Mouse (Mus musculus) CH12.LX (cell line): ENCODE measurements around the gene Rnase4.
A peak's percentile ranks its signal among the peaks of the same experiment; 100 is the strongest.

Experiments used
- CTCF ChIP-seq, 2 experiments: IDR thresholded peaks in 1 of 2; conservative IDR thresholded peaks in 1 of 2; 2 replicates each; pipeline ENCODE4 v1.5.1; 2011 to 2012; ENCODE audit warnings: low read depth in 2 of 2, low read length in 2 of 2, improper control_type of control experiment in 1 of 2, inconsistent platforms in 1 of 2, mild to moderate bottlenecking in 1 of 2, moderate library complexity in 1 of 2
- EP300 ChIP-seq: IDR thresholded peaks from 2 replicates; pipeline ENCODE4 v1.6.1; 2011; ENCODE audit warnings: low read length, improper control_type of control experiment
- KAT2A ChIP-seq: IDR thresholded peaks from 2 replicates; pipeline ENCODE4 v1.6.1; 2012; ENCODE audit warnings: low read length, improper control_type of control experiment, inconsistent platforms; ENCODE audit not compliant: insufficient replicate concordance
- NRF1 ChIP-seq: IDR thresholded peaks from 2 replicates; pipeline ENCODE4 v1.6.1; 2014; ENCODE audit warnings: low read depth, mild to moderate bottlenecking, inconsistent platforms, low read length, improper control_type of control experiment, moderate library complexity
- POLR2A ChIP-seq: IDR thresholded peaks from 2 replicates; pipeline ENCODE4 v1.6.1; 2011; ENCODE audit warnings: low read depth, mild to moderate bottlenecking, improper control_type of control experiment, low read length
- ZKSCAN1 ChIP-seq: IDR thresholded peaks from 2 replicates; pipeline ENCODE4 v1.6.1; 2012; ENCODE audit warnings: low read depth, inconsistent platforms, low read length, improper control_type of control experiment, borderline replicate concordance

DNA sequence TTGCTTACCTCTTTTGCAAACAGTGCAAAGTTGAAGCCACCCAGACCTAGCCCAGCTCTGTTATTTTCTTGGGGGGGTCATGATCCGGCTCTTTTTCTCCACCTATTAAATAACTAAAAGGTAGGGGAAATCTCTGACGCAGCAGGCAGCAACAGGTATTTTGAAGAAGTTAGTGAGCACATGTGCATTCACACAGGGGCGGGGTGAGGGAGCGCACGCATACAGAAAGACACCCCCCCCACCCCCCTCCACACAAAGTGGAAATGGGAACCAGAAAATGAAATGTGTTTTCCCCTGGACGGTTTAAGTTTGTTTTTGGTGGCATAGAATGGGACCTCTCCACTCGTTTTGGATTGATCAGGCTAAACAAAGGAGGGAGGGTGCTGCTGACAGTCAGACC lies 7.1 kb upstream of the Rnase4 start:
- TF ChIP-seq ZKSCAN1 (no peak), NRF1 (peak; percentile 46), KAT2A (no peak), POLR2A (no peak), CTCF (conservative IDR thresholded peaks at IDR 0.05 in 1 of 2, IDR thresholded peaks at IDR 0.05 in 1 of 2; ENCODE audit: low read depth in 2 of 2, low read length in 2 of 2) (no peak), EP300 (no peak)
